Mouse (Mus musculus) midbrain, embryonic 16.5 days (tissue): Measurements from ENCODE around the gene Dhrs1. TPM values are rescaled to one million over a fixed set of nuclear protein-coding genes. Genes with fewer than 3 reads are reported as not detected.
A peak's percentile ranks its signal among the peaks of the same experiment; 100 is the strongest.

Experiments used
- ATAC-seq: fragments of 200-750 bp; cut with Nextera tagmentation; 2 replicates; pipeline ENCODE4 v1.8.0; 2017; ENCODE audit warnings: moderate TSS enrichment
- H3K27ac ChIP-seq: fragments of 300-500 bp; sonication (generic); 2 replicates; pipeline ENCODE4 v1.5.1; 2014; ENCODE audit warnings: mild to moderate bottlenecking, low read length, mixed read lengths
- H3K27me3 ChIP-seq: fragments of 300-500 bp; sonication (generic); 2 replicates; pipeline ENCODE4 v1.6.1; 2014; ENCODE audit warnings: low read depth, low read length, mixed read lengths; ENCODE audit not compliant: control insufficient read depth, insufficient read depth
- H3K36me3 ChIP-seq: fragments of 300-500 bp; sonication (generic); 2 replicates; pipeline ENCODE4 v1.6.1; 2014; ENCODE audit warnings: mild to moderate bottlenecking, low read length, moderate library complexity, mixed read lengths; ENCODE audit not compliant: control insufficient read depth, insufficient read depth
- H3K4me1 ChIP-seq: fragments of 300-500 bp; sonication (generic); 2 replicates; pipeline ENCODE4 v1.6.1; 2014; ENCODE audit warnings: mild to moderate bottlenecking, low read length, mixed read lengths; ENCODE audit not compliant: control insufficient read depth, insufficient read depth
- H3K4me2 ChIP-seq: fragments of 300-500 bp; sonication (generic); 2 replicates; pipeline ENCODE4 v1.6.1; 2014; ENCODE audit warnings: mild to moderate bottlenecking, low read length, mixed read lengths
- H3K4me3 ChIP-seq: fragments of 300-500 bp; sonication (generic); 2 replicates; pipeline ENCODE4 v1.5.1; 2014; ENCODE audit warnings: low read depth, mild to moderate bottlenecking, low read length, moderate library complexity, mixed read lengths
- H3K9ac ChIP-seq: fragments of 300-500 bp; sonication (generic); 2 replicates; pipeline ENCODE4 v1.6.1; 2014; ENCODE audit warnings: low read depth, low read length, mixed read lengths
- H3K9me3 ChIP-seq: fragments of 300-500 bp; sonication (generic); replicated peaks from 2 replicates; pipeline ENCODE4 v1.6.1; 2014; ENCODE audit warnings: mild to moderate bottlenecking, low read length, mixed read lengths; ENCODE audit not compliant: control insufficient read depth, poor library complexity, severe bottlenecking
- WGBS: fragments of 180-500 bp; shearing (Covaris S2); extraction: QIAGEN DNeasy Blood & Tissue Kit; methylation state at CpG from one replicate; pipeline ENCODE4 v1.1.7; 2014; 5-methylcytosine and 5-hydroxymethylcytosine counted together
- polyA plus RNA-seq: library from polyadenylated mRNA; unstranded; fragments of >200 nt; fragmentation: Nextera tagmentation; extraction: Ambion mirVana; gene quantifications from 2 replicates; pipeline ENCODE4 v1.2.1, GENCODE M21; 2015

Gene Dhrs1
- polyA plus RNA-seq, 1 experiment from 2014 or later = 72.3 TPM

- WGBS = 60% methylated on average over 9 of the region's 9 CpGs
- peaks cover 5% of the 10 kb centered on the region; the same call in 1 of the 2 replicates for H3K4me1 ChIP-seq
- H3K27me3 ChIP-seq = peaks cover 52% of the 10 kb centered on the region
- no peaks in the 10 kb centered on the region for H3K36me3 ChIP-seq
- H3K27ac ChIP-seq = no peak overlapping the region
- no peak overlapping the region for H3K4me3 ChIP-seq
- H3K4me2 ChIP-seq = no peak overlapping the region
- H3K9me3 ChIP-seq = no peaks in the 10 kb centered on the region
- ATAC-seq = no peak
- no peak overlapping the region for H3K9ac ChIP-seq
These were observed 37.0 kb upstream of the Dhrs1 start for GRCm38 (mm10) chr14:55782361-55782960.

GRCm38 (mm10) chr14:55781310-55781709 is 35.8 kb upstream of the Dhrs1 start:
- Histone ChIP-seq H3K9me3 (no peaks in the 10 kb centered on the region), H3K4me2 (peak overlapping the region; percentile 50), H3K4me1 (peaks cover 5% of the 10 kb centered on the region; the same call in 1 of the 2 replicates), H3K27me3 (peaks cover 41% of the 10 kb centered on the region), H3K36me3 (no peaks in the 10 kb centered on the region), H3K9ac (peak overlapping the region; percentile 39), H3K4me3 (peak overlapping the region; percentile 21; the same call in 1 of the 2 replicates), H3K27ac (no peak overlapping the region)
- 16% methylated on average over 14 of the region's 14 CpGs for WGBS
- ATAC-seq = peak; percentile 82

- Histone ChIP-seq H3K4me2 (no peak overlapping the region), H3K36me3 (no peaks in the 10 kb centered on the region), H3K9me3 (no peaks in the 10 kb centered on the region), H3K27me3 (peaks cover 35% of the 10 kb centered on the region), H3K27ac (no peak overlapping the region), H3K4me1 (peaks cover 5% of the 10 kb centered on the region; the same call in 1 of the 2 replicates), H3K9ac (no peak overlapping the region), H3K4me3 (no peak overlapping the region)
- 83% methylated on average over 11 of the region's 11 CpGs for WGBS
- no peak for ATAC-seq
These were observed 35.2 kb upstream of the Dhrs1 start for GRCm38 (mm10) chr14:55780736-55781135.

GRCm38 (mm10) chr14:55779656-55780055 is 34.2 kb upstream of the Dhrs1 start:
- Histone ChIP-seq H3K4me1 (peaks cover 5% of the 10 kb centered on the region; the same call in 1 of the 2 replicates), H3K9me3 (no peaks in the 10 kb centered on the region), H3K27ac (no peak overlapping the region), H3K27me3 (peaks cover 24% of the 10 kb centered on the region), H3K9ac (no peak overlapping the region), H3K4me2 (no peak overlapping the region), H3K4me3 (no peak overlapping the region), H3K36me3 (no peaks in the 10 kb centered on the region)
- ATAC-seq = no peak
- 69% methylated on average over 16 of the region's 16 CpGs for WGBS

GRCm38 (mm10) chr14:55778686-55779085 is 33.2 kb upstream of the Dhrs1 start:
- Histone ChIP-seq H3K4me3 (no peak overlapping the region), H3K36me3 (no peaks in the 10 kb centered on the region), H3K9me3 (no peaks in the 10 kb centered on the region), H3K4me2 (no peak overlapping the region), H3K9ac (no peak overlapping the region), H3K27me3 (peaks cover 19% of the 10 kb centered on the region), H3K4me1 (peaks cover 2% of the 10 kb centered on the region; the same call in 1 of the 2 replicates), H3K27ac (no peak overlapping the region)
- ATAC-seq = no peak
- WGBS = 90% methylated on average over 15 of the region's 15 CpGs

GRCm38 (mm10) chr14:55777806-55778205 is 32.3 kb upstream of the Dhrs1 start:
- no peaks in the 10 kb centered on the region for H3K4me1 ChIP-seq
- H3K4me2 ChIP-seq = no peak overlapping the region
- H3K36me3 ChIP-seq = no peaks in the 10 kb centered on the region
- no peak overlapping the region for H3K9ac ChIP-seq
- peaks cover 19% of the 10 kb centered on the region for H3K27me3 ChIP-seq
- H3K9me3 ChIP-seq = no peaks in the 10 kb centered on the region
- 87% methylated on average over 11 of the region's 11 CpGs for WGBS
- H3K27ac ChIP-seq = no peak overlapping the region
- ATAC-seq = no peak
- H3K4me3 ChIP-seq = no peak overlapping the region

- Histone ChIP-seq H3K27ac (no peak overlapping the region), H3K27me3 (peaks cover 13% of the 10 kb centered on the region), H3K4me2 (no peak overlapping the region), H3K4me1 (no peaks in the 10 kb centered on the region), H3K9me3 (no peaks in the 10 kb centered on the region), H3K9ac (no peak overlapping the region), H3K4me3 (no peak overlapping the region), H3K36me3 (no peaks in the 10 kb centered on the region)
- 56% methylated on average over 3 of the region's 3 CpGs for WGBS
- no peak for ATAC-seq
These were observed 31.7 kb upstream of the Dhrs1 start for GRCm38 (mm10) chr14:55777176-55777575.

GRCm38 (mm10) chr14:55776711-55777110 is 31.2 kb upstream of the Dhrs1 start:
- no peak overlapping the region for H3K27ac ChIP-seq
- H3K9ac ChIP-seq = no peak overlapping the region
- peaks cover 8% of the 10 kb centered on the region for H3K27me3 ChIP-seq
- WGBS = 78% methylated on average over 7 of the region's 7 CpGs
- no peak overlapping the region for H3K4me2 ChIP-seq
- ATAC-seq = no peak
- no peaks in the 10 kb centered on the region for H3K9me3 ChIP-seq
- no peak overlapping the region for H3K4me3 ChIP-seq
- no peaks in the 10 kb centered on the region for H3K36me3 ChIP-seq
- H3K4me1 ChIP-seq = no peaks in the 10 kb centered on the region

GRCm38 (mm10) chr14:55769087-55769703 is 23.7 kb upstream of the Dhrs1 start:
- Histone ChIP-seq H3K27me3 (peaks cover 25% of the 10 kb centered on the region), H3K36me3 (no peaks in the 10 kb centered on the region), H3K9me3 (no peaks in the 10 kb centered on the region), H3K27ac (no peak overlapping the region), H3K9ac (no peak overlapping the region), H3K4me3 (no peak overlapping the region), H3K4me1 (peaks cover 3% of the 10 kb centered on the region; the same call in 1 of the 2 replicates), H3K4me2 (no peak overlapping the region)
- ATAC-seq = no peak
- WGBS = 74% methylated on average over 16 of the region's 16 CpGs
